Mouse (Mus musculus): ENCODE data around the gene Katnbl1.

DNA sequence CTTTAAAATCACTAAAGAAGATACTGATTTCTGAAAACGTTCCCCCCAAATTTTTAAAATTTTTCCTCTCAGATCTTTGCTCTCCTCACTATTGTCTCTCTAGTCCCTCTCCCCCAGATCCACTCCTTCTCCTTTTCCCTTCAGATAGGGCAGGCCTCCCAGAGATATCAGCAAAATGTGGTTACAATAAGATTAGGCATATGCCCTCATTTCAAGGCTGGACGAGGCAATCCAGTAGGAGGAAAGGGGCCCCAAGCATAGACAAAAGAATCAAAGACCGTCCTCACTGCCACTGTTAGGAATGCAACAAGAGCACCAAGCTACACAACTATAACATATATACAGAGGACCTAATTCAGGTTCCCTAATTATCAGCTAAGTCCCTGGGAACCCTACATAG lies 46.3 kb downstream of the Katnbl1 start:
- TF ChIP-seq CTCF (IDR thresholded peaks at IDR 0.05; ENCODE audit: low read depth, low read length) (no peak), POLR2A (IDR thresholded peaks at IDR 0.05; ENCODE audit: borderline replicate concordance, low read depth, low read length) (no peak)

All from bone marrow macrophage, adult 2 months (primary cell).